Mouse (Mus musculus) adrenal gland, adult 8-10 months (tissue): ENCODE measurements around the gene Afap1l2. TPM values are rescaled to one million over a fixed set of nuclear protein-coding genes. Genes with fewer than 3 reads are reported as not detected.

ENCODE experiments used
- DNase-seq: peaks from one replicate; pipeline ENCODE4 v3.0.0; 2022
- total RNA-seq, 4 experiments: library from RNA; stranded (reverse); gene quantifications; 2 replicates each; pipeline ENCODE4 v1.2.4; 2022

Gene Afap1l2
- 10 to 100 TPM; 26.7 to 42.5 (median 32.2) TPM for total RNA-seq

- peak; percentile 65 for DNase-seq
Observed at GRCm38 (mm10) chr19:57007781-57008710, at the start of gene Afap1l2. Afap1l2 (minus strand) TSS chr19:57008228.

DNA sequence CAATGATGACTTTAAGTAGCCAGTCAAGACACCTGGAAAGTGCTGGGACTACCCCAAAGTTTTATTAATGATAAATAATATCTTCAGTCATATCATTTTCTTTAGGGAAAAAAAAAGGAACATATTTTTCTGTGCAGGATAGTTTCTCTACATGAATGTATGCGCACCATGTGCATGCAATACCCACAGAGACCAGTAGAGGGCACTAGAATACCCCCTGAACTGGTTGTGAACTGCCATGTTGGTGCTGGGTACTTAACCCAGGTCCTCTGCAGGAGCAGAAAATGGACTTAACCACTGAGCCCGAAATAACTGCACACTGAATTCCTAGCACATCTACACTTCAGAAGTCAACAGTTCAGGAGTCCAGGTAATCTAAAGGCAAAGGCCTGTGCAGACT is 49.5 kb upstream of the Afap1l2 start:
- no peak for DNase-seq

GRCm38 (mm10) chr19:57055215-57056120 is 47.4 kb upstream of the Afap1l2 start:
- DNase-seq = peak; percentile 38

DNA sequence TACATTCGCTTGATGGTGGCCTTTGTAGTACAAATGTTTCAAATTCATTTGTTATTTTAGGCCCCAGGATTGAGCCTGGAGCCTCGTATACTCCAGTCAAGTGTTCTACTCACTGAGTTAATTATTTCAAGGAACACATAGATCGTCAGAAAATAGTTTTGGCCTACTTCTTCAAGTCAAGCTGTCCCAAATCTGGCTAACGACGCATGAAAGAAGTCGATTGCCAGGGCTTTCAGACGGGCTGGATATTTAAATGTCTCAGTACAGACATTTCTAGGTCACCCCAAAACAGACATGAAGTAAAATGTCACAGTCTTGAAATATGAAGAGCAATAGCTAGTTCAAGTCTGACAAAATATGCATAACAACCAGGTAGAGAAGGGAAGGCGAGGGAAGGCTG is 44.9 kb upstream of the Afap1l2 start:
- DNase-seq = no peak

- no peak for DNase-seq
Observed at GRCm38 (mm10) chr19:57052016-57052415, 44.0 kb upstream of the Afap1l2 start.

DNA sequence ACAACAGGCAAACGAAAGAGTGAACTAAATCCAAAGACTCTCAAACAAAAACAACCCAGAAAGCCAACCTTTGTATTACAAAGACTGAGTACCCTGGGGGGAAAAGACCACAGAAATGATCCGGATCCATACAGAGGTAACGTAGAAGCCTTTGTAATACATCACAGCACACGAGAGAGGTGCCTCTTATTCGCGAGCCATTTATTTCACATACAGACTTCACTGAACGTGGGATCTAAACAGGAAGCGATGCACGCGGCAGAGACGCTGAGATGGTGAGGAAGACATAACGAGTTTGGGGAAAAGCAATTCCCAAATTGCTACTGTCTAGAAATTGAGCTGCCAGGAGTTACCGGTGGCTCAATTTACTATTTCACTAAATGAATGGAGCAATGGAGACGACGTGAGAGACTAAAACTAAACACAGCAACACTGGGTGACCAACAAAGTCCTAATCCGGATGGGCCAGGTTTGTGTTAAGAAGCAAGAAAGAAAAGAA is 41.6 kb upstream of the Afap1l2 start:
- DNase-seq = no peak

DNA sequence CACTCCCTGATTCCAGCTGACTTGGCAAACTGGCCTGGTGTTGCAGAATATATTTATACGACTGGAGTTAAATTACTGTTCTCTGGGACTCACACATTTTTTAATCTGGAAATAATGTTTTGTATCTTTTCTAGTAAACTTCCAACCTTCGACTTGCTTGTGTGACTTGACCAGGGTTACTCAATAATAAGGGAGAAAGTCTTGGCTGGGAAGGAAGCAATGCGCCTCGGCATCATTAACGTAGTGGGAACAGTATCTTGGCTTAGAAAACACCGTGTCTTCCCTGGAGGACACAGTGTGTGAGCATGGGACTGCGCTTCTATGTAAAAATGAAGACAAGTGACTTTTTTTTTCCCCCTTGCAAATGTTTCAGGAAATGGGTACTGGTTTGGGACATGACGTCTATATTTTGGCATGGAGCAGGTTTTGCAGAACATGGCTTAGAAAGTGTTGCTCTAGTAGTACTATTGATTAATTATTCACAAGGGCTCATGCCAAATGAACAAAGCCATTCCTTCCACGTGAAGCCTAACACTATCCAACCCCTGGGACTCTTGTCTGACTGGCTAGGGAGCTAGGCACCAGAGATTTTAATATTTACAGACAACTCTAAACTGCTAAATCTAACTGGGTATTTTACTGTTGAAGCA is 39.8 kb upstream of the Afap1l2 start:
- DNase-seq = no peak

- DNase-seq = no peak
Observed at GRCm38 (mm10) chr19:57039258-57039657, 31.2 kb upstream of the Afap1l2 start.

GRCm38 (mm10) chr19:57036860-57037259 is 28.8 kb upstream of the Afap1l2 start:
- DNase-seq = no peak

GRCm38 (mm10) chr19:57031582-57031981 is 23.6 kb upstream of the Afap1l2 start:
- DNase-seq = peak; percentile 49

DNA sequence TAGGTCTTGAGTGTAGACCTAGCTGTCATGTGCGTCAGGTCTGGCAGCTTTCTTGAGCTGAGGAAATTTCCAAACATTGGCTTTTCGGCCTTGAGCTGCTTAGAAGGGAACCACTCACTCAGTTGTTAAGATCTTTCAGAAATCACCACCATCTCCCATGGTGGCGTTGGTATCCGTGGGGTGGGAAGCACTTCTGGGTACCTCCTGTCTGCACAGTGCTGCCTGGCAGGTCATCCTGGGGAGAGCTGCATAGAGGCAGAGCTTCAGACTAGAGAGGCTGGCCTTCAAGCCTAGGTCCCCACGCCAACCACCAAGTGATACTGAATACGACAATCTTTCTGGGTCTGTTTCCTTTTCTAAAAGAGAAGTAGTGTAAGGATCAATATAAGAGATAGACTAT is 21.4 kb upstream of the Afap1l2 start:
- DNase-seq = no peak

DNA sequence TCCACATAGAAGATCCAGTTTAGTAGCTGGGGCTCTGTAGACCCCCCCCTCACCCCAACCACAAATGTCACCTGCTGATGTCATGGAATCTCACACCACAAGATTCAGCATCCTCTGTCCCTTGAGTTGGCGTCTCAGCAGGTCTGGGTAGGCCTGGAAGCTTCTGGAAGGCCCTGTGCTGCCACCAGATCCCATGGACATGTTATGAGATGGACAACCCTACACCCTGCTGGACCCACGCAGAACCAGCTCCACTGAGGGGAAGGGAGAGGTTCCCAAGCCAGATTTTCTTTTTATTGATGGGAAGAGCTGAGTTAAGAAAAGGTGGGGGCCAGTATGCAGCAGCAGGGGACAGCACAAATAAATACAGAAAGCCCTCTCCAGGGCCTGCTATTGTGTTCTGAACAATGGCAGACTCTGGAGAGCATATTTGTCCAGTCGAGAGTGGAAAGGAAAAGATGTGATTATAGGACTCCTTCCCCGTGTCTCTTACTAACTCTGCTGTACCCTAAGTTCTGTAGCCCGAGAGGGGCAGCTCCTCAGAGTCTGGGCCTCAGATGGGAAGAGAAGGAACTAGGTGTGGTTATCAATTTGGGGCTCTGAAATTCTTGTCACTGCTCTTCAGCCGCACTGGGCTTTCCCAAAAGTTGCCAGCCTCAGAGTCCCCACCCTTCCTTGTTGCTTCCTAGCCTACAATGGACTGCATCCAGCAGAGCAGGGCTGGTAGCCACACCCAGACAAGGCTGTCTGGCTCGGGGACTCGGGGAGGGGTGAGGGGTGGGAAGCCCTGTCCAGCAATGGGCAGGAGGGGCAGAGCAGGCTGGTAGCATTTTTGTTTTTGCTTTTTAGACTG is 20.5 kb upstream of the Afap1l2 start:
- DNase-seq = no peak

GRCm38 (mm10) chr19:57026501-57026900 is 18.5 kb upstream of the Afap1l2 start:
- no peak for DNase-seq

DNA sequence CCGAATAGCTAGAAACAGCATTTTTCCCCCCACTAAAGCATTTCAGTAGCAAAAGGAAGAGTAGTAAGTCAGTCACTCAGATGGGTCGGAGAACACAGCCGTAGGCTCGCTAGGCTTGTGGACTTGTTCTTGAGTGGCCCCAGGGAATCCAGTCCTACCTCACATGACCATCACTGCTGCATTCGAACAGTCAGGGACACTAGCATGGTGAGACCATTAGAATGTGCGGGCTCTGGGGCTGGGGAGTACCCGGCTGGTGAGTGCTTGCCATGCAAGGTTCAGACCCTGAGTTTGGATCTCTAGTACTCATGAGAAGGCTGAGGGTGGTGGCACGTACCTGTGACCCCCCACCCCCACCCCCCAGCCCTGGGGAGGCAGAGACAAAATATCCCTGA is 9.8 kb upstream of the Afap1l2 start:
- no peak for DNase-seq

- DNase-seq = no peak
Observed at GRCm38 (mm10) chr19:57016995-57017784, 9.2 kb upstream of the Afap1l2 start.

GRCm38 (mm10) chr19:57014808-57015207 is 6.8 kb upstream of the Afap1l2 start:
- no peak for DNase-seq

DNA sequence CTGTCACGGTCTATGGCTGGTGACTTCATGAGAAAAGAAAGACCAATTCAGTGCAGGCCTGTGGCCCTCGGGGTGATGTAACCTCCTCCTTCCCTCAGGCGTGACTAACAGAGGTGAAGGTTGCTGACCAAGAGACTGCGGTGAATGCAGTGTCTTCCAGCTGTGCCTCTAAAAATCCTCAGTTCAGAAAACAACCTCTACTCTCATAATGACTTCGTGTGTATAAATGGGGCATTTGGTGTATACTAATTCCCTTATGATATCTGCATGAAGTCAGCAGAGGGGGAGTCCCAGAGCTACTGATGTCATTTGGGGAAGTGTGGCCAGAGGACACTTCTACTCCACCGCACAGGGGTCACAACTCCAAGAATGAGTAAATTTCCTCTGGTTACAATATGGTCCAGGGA is 5.2 kb upstream of the Afap1l2 start:
- DNase-seq = peak; percentile 62

- DNase-seq = no peak
Observed at GRCm38 (mm10) chr19:57012068-57012467, 4.0 kb upstream of the Afap1l2 start.

DNA sequence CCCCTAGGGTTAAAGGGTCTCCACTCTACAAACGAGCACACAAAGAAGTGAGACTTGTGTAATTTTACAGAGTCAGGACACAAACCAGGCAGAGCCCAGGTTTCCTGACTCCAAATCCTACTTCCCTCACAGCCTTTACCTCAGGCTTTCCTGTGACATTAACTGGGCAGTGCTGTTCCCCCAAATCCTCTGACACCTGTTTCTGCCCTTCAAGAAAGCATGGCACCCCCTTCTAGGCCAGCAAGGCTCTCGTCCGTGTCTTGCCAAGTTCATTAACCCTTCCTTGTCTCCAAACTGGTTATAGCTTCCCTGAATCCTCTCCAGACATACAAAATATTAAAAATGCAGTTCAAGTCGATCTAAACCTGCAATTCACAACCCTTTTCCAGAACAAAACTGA is 2.0 kb upstream of the Afap1l2 start:
- DNase-seq = no peak

DNA sequence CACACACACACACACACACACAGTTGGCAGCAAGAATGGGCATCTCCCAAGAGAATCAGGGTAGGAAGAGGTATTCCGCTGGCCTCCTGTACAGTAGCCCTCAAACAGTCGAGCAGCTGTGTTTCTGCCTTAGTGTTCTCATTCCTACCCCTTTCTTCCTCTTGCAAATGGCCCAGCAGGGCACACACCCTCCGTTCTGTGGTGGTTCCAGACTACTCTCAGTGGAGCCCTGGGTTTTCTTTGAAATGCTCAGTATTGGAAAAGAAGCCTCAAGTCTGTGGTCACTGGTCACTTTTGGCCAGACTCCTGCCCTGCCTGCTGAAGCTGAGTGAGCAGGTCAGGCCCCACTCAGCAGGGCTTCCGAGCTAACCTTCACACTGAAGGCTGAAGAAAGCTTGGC is 1.6 kb upstream of the Afap1l2 start:
- DNase-seq = no peak

- DNase-seq = no peak
Observed at GRCm38 (mm10) chr19:57007291-57007690, 737 bp downstream of the Afap1l2 start.
